Comparison of ENCODE assay signal across 10 mouse cellular contexts in genomic region chr8:124925544-124926266, GRCm38 (mm10). TPM values are rescaled to one million over a fixed set of nuclear protein-coding genes. Genes with fewer than 3 reads are reported as not detected.
DNase-seq lines count a peak whose midpoint lies in the region; ATAC-seq lines count a peak whose summit lies in the region.
"Had no signal": no experiment of that assay in that cellular context is flagged by ENCODE, and none has a peak within 500 bp of the region (broad histone marks: within the 10 kb centered on the region; RNA-seq: fewer than 3 reads in every experiment).

No protein-coding gene starts in this region.

- H3K27ac ChIP-seq in liver, embryonic 11.5 days (ENCODE audit: low read depth, low read length), result no peak overlapping the region; the same call in 1 of the 2 replicates
- peak overlapping the region; percentile 64 for H3K27ac ChIP-seq in intestine, embryonic 14.5 days (ENCODE audit: low read depth)
- H3K27ac ChIP-seq in stomach, embryonic 14.5 days (ENCODE audit: low read length), result peak overlapping the region; percentile 18; the same call in 1 of the 2 replicates

- ATAC-seq in liver, embryonic 11.5 days (replicated peaks; ENCODE audit: low FRiP score), result peak; percentile 80
- no peak for ATAC-seq in intestine, embryonic 14.5 days (replicated peaks; ENCODE audit: low FRiP score, low TSS enrichment, low read depth)
- ATAC-seq in stomach, embryonic 14.5 days (ENCODE audit: insufficient number of reproducible peaks, insufficient read depth, low FRiP score, low read depth), result no peak
- ATAC-seq in activated CD4-positive, CD25-positive, alpha-beta regulatory T cell, adult 4 months, result no peak

- peak; percentile 29 to 75 for DNase-seq in adrenal gland, adult (ENCODE audit: inconsistent age in 2 of 2, low spot score in 1 of 2)
- no peak for DNase-seq in adrenal gland, adult 18-20 months (ENCODE audit: low spot score in 2 of 2)
- no peak for DNase-seq in liver, embryonic 11.5 days (ENCODE audit: low spot score)
- DNase-seq in liver, result no peak
- DNase-seq in intestine, embryonic 14.5 days (ENCODE audit: low spot score), result no peak
- DNase-seq in urinary bladder, postnatal 14 days (ENCODE audit: low spot score), result no peak
- DNase-seq: cerebellum, adult 9-10 months had no signal

- no peak overlapping the region for H3K9ac ChIP-seq in liver, embryonic 11.5 days (ENCODE audit: low read depth, low read length)
- no peak overlapping the region for H3K9ac ChIP-seq in intestine, embryonic 14.5 days (ENCODE audit: low read length)
- no peak overlapping the region for H3K9ac ChIP-seq in stomach, embryonic 14.5 days (replicated peaks; ENCODE audit: low read depth, low read length)

- H3K36me3 ChIP-seq in liver, embryonic 11.5 days (ENCODE audit: control insufficient read depth, insufficient read depth, low read length), result 0 out of 2 replicates have a peak, but pooled peaks cover 2% of the 10 kb centered on the region
- H3K36me3 ChIP-seq in intestine, embryonic 14.5 days (ENCODE audit: control insufficient read depth, insufficient read depth, low read length), result no peaks in the 10 kb centered on the region
- H3K36me3 ChIP-seq in stomach, embryonic 14.5 days (ENCODE audit: control insufficient read depth, insufficient read depth, low read length), result no peaks in the 10 kb centered on the region

- H3K4me1 ChIP-seq in liver, embryonic 11.5 days (replicated peaks; ENCODE audit: control insufficient read depth, insufficient read depth, low read length), result peaks cover 42% of the 10 kb centered on the region
- peaks cover 24% of the 10 kb centered on the region for H3K4me1 ChIP-seq in intestine, embryonic 14.5 days (replicated peaks; ENCODE audit: control insufficient read depth, insufficient read depth, low read length)
- peaks cover 14% of the 10 kb centered on the region for H3K4me1 ChIP-seq in stomach, embryonic 14.5 days (ENCODE audit: control insufficient read depth, insufficient read depth, low read length)

- H3K4me3 ChIP-seq in liver, embryonic 11.5 days (ENCODE audit: low read depth, low read length), result no peak overlapping the region
- H3K4me3 ChIP-seq in intestine, embryonic 14.5 days (ENCODE audit: low read depth, low read length), result no peak overlapping the region
- no peak overlapping the region for H3K4me3 ChIP-seq in stomach, embryonic 14.5 days (ENCODE audit: low read depth, low read length)
- H3K4me3 ChIP-seq: erythroblast, embryonic 14.5 days had no signal

- no peaks in the 10 kb centered on the region for H3K27me3 ChIP-seq in liver, embryonic 11.5 days (replicated peaks; ENCODE audit: control insufficient read depth, insufficient read depth, low read length)
- no peaks in the 10 kb centered on the region for H3K27me3 ChIP-seq in intestine, embryonic 14.5 days (replicated peaks; ENCODE audit: control insufficient read depth, insufficient read depth, low read length)
- H3K27me3 ChIP-seq in stomach, embryonic 14.5 days (ENCODE audit: control insufficient read depth, insufficient read depth, low read length), result no peaks in the 10 kb centered on the region

- 32% methylated on average over 14 of the region's 14 CpGs for WGBS in liver, embryonic 11.5 days
- WGBS in intestine, embryonic 14.5 days, result 43% methylated on average over 14 of the region's 14 CpGs
- 56% methylated on average over 14 of the region's 14 CpGs for WGBS in stomach, embryonic 14.5 days

- no peak overlapping the region for H3K4me2 ChIP-seq in liver, embryonic 11.5 days
- no peak overlapping the region for H3K4me2 ChIP-seq in intestine, embryonic 14.5 days (ENCODE audit: low read length)
- no peak overlapping the region for H3K4me2 ChIP-seq in stomach, embryonic 14.5 days (replicated peaks; ENCODE audit: low read depth, low read length)

- no peaks in the 10 kb centered on the region for H3K9me3 ChIP-seq in liver, embryonic 11.5 days (ENCODE audit: control insufficient read depth, low read length)
- H3K9me3 ChIP-seq in intestine, embryonic 14.5 days (ENCODE audit: control insufficient read depth, low read length), result no peaks in the 10 kb centered on the region
- no peaks in the 10 kb centered on the region for H3K9me3 ChIP-seq in stomach, embryonic 14.5 days (ENCODE audit: control insufficient read depth, low read depth, low read length)

RNA-seq across cellular contexts. Expression of gene Egln1, which starts 23.4 kb away (rescaled TPM):
- 10 to 100 TPM; 70.9 to 90.0 TPM for total RNA-seq in adrenal gland, adult 18-20 months (2021)
- 8.4 and 10.0 TPM in 2 replicates for polyA plus RNA-seq in liver, embryonic 11.5 days (2014; fragmentation: Nextera tagmentation; extraction: Ambion mirVana)
- polyA plus RNA-seq in intestine, embryonic 14.5 days (2014; fragmentation: Nextera tagmentation; extraction: Ambion mirVana), result 16.8 and 18.7 TPM in 2 replicates
- 20.1 and 21.8 TPM in 2 replicates for polyA plus RNA-seq in stomach, embryonic 14.5 days (2014; fragmentation: Nextera tagmentation; extraction: Ambion mirVana)
- 10 to 100 TPM in 1 of 2 experiments, 1 to 10 TPM in 1; 9.3 to 12.4 TPM for polyA plus RNA-seq in activated CD4-positive, CD25-positive, alpha-beta regulatory T cell, adult 4 months (2017; shearing (Covaris generic))

RNA-seq across cellular contexts. Expression of gene Sprtn, which starts 28.0 kb away (rescaled TPM):
- 10 to 100 TPM; 18.9 to 19.3 TPM for total RNA-seq in adrenal gland, adult 18-20 months (2021)
- polyA plus RNA-seq in liver, embryonic 11.5 days (2014; fragmentation: Nextera tagmentation; extraction: Ambion mirVana), result 11.5 and 13.2 TPM in 2 replicates
- polyA plus RNA-seq in intestine, embryonic 14.5 days (2014; fragmentation: Nextera tagmentation; extraction: Ambion mirVana), result 7.9 and 8.8 TPM in 2 replicates
- 6.9 and 9.1 TPM in 2 replicates for polyA plus RNA-seq in stomach, embryonic 14.5 days (2014; fragmentation: Nextera tagmentation; extraction: Ambion mirVana)
- polyA plus RNA-seq in activated CD4-positive, CD25-positive, alpha-beta regulatory T cell, adult 4 months (2017; shearing (Covaris generic)), result 1 to 10 TPM; 6.6 to 8.4 TPM

RNA-seq across cellular contexts. Expression of gene Exoc8, which starts 28.2 kb away (rescaled TPM):
- 10 to 100 TPM; 23.1 to 25.2 TPM for total RNA-seq in adrenal gland, adult 18-20 months (2021)
- polyA plus RNA-seq in liver, embryonic 11.5 days (2014; fragmentation: Nextera tagmentation; extraction: Ambion mirVana), result 9.1 and 9.7 TPM in 2 replicates
- polyA plus RNA-seq in intestine, embryonic 14.5 days (2014; fragmentation: Nextera tagmentation; extraction: Ambion mirVana), result 7.5 and 7.7 TPM in 2 replicates
- polyA plus RNA-seq in stomach, embryonic 14.5 days (2014; fragmentation: Nextera tagmentation; extraction: Ambion mirVana), result 7.8 and 8.9 TPM in 2 replicates
- polyA plus RNA-seq in activated CD4-positive, CD25-positive, alpha-beta regulatory T cell, adult 4 months (2017; shearing (Covaris generic)), result 1 to 10 TPM; 5.3 to 8.3 TPM

Comparison
In these comparisons a context has a peak if more than half of its experiments do, and no peak if none do; other contexts are left out.
1. DNase-seq: peak in adrenal gland, adult (2 of 2); none in adrenal gland, adult 18-20 months (0 of 2), liver, embryonic 11.5 days (single experiment), liver (single experiment), intestine, embryonic 14.5 days (single experiment) and urinary bladder, postnatal 14 days (single experiment).